Mouse (Mus musculus) lung, adult 2 months (tissue): ENCODE measurements around the gene Tmem17.

ENCODE experiments used
- CTCF ChIP-seq: fragments of 200-500 bp; IDR thresholded peaks from 2 replicates; pipeline ENCODE4 v1.5.1; 2011; ENCODE audit warnings: mild to moderate bottlenecking, low read length, control low read depth; ENCODE audit not compliant: insufficient read depth
- POLR2A ChIP-seq: fragments of 200-500 bp; IDR thresholded peaks from 2 replicates; pipeline ENCODE4 v1.6.1; 2011; ENCODE audit warnings: low read depth, mild to moderate bottlenecking, control low read depth, low read length, borderline replicate concordance; ENCODE audit errors: extremely low read depth

GRCm38 (mm10) chr11:22499886-22500285, 12.0 kb upstream of the Tmem17 start:
- TF ChIP-seq CTCF (no peak), POLR2A (no peak)
